Mouse (Mus musculus) fibroblast of lung, adult 2 months (primary cell): ENCODE data around the gene Ubxn11.
"Not testable (repeated sequence)": the region's sequence is repeated elsewhere in the genome, so short reads cannot be mapped to it uniquely, and the experiment has no call there.

ENCODE experiments used
- DNase-seq: peaks from one replicate; pipeline ENCODE4 v3.0.0-alpha.2; 2011; ENCODE audit warnings: low read depth

The Ubxn11 gene

GRCm38 (mm10) chr4:134144297-134144696 lies 41.9 kb downstream of the Ubxn11 start:
- not testable (repeated sequence) for DNase-seq

- DNase-seq, result no peak
These were observed 47.0 kb downstream of the Ubxn11 start for GRCm38 (mm10) chr4:134149389-134149788.

GRCm38 (mm10) chr4:134152112-134152511 lies 49.7 kb downstream of the Ubxn11 start:
- no peak for DNase-seq

GRCm38 (mm10) chr4:134153656-134154055 lies 51.3 kb downstream of the Ubxn11 start:
- no peak for DNase-seq

GRCm38 (mm10) chr4:134154354-134154753 lies 52.0 kb downstream of the Ubxn11 start:
- no peak for DNase-seq

GRCm38 (mm10) chr4:134155531-134155930 lies 53.2 kb downstream of the Ubxn11 start:
- DNase-seq, result no peak

- DNase-seq, result no peak
These were observed 53.6 kb downstream of the Ubxn11 start for GRCm38 (mm10) chr4:134155961-134156465.

GRCm38 (mm10) chr4:134156744-134157143 lies 54.4 kb downstream of the Ubxn11 start:
- DNase-seq, result peak; percentile 79

GRCm38 (mm10) chr4:134157558-134157957 lies 55.2 kb downstream of the Ubxn11 start:
- DNase-seq, result no peak

- DNase-seq, result no peak
These were observed 56.4 kb downstream of the Ubxn11 start for GRCm38 (mm10) chr4:134158774-134159173.

GRCm38 (mm10) chr4:134160071-134160470 lies 57.7 kb downstream of the Ubxn11 start:
- not testable (repeated sequence) for DNase-seq

GRCm38 (mm10) chr4:134164591-134164990 lies 62.2 kb downstream of the Ubxn11 start:
- no peak for DNase-seq

GRCm38 (mm10) chr4:134165024-134165423 lies 62.7 kb downstream of the Ubxn11 start:
- no peak for DNase-seq

GRCm38 (mm10) chr4:134165548-134166465 lies 63.4 kb downstream of the Ubxn11 start:
- DNase-seq, result no peak

- no peak for DNase-seq
These were observed 64.5 kb downstream of the Ubxn11 start for GRCm38 (mm10) chr4:134166906-134167305.

- no peak for DNase-seq
These were observed 70.0 kb downstream of the Ubxn11 start for GRCm38 (mm10) chr4:134172391-134172790.
